10 mouse cellular contexts compared by ENCODE assay signal in the genomic region with DNA sequence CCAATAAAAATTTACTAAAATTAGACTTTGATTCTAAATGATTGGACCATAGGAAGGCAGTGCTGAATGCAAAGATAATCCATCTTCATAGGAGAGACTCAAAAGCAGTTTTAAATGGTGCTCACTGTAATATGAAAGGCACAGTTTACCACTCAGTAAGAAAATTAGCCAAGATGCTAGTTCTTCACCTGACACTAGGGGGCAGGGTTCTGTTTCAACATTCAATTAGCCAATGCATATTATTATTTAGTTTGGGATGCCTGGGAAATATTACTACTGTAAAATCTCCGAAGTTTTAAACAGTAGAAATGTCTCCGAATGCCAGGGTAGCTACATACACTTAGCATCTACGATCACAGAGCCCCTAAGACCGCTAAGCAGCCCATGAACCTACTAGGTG.
DNase-seq lines count a peak whose midpoint lies in the region; ATAC-seq and TF ChIP-seq lines count a peak whose summit lies in the region.
"Had no signal": no experiment of that assay in that cellular context is flagged by ENCODE, and none has a peak within 500 bp of the region (broad histone marks: within the 10 kb centered on the region; RNA-seq: fewer than 3 reads in every experiment).

No protein-coding gene starts in this region.

- 54% methylated on average over 4 of the region's 4 CpGs for WGBS in lung, postnatal 0 days
- 77% methylated on average over 4 of the region's 4 CpGs for WGBS in midbrain, embryonic 16.5 days

- H3K9me3 ChIP-seq in lung, postnatal 0 days (ENCODE audit: low read length) = no peaks in the 10 kb centered on the region
- H3K9me3 ChIP-seq in midbrain, embryonic 16.5 days (replicated peaks; ENCODE audit: control insufficient read depth, low read length, poor library complexity, severe bottlenecking) = no peaks in the 10 kb centered on the region
- H3K9me3 ChIP-seq: heart, embryonic 13.5 days; limb, embryonic 15.5 days had no signal

- H3K36me3 ChIP-seq in lung, postnatal 0 days (ENCODE audit: insufficient read depth, low read length) = no peaks in the 10 kb centered on the region
- H3K36me3 ChIP-seq in midbrain, embryonic 16.5 days (ENCODE audit: control insufficient read depth, insufficient read depth, low read length) = no peaks in the 10 kb centered on the region
- H3K36me3 ChIP-seq: heart, embryonic 13.5 days; limb, embryonic 15.5 days had no signal

- no peak for TF ChIP-seq EP300 in lung, postnatal 0 days (IDR thresholded peaks at IDR 0.05)

- peak; percentile 94 for TF ChIP-seq CTCF in layer of hippocampus, adult 2 months (conservative IDR thresholded peaks at IDR 0.05)
- peak; percentile 79 for TF ChIP-seq CTCF in lung, postnatal 0 days (IDR thresholded peaks at IDR 0.05)

- H3K4me2 ChIP-seq in lung, postnatal 0 days (replicated peaks; ENCODE audit: low read depth, low read length) = no peak overlapping the region
- no peak overlapping the region for H3K4me2 ChIP-seq in midbrain, embryonic 16.5 days (ENCODE audit: low read length)
- H3K4me2 ChIP-seq: heart, embryonic 13.5 days; limb, embryonic 15.5 days had no signal

- no peak overlapping the region for H3K27ac ChIP-seq in layer of hippocampus, adult 2 months
- no peak overlapping the region for H3K27ac ChIP-seq in lung, postnatal 0 days (ENCODE audit: low read length)
- no peak overlapping the region for H3K27ac ChIP-seq in midbrain, embryonic 16.5 days (ENCODE audit: low read length)
- H3K27ac ChIP-seq: heart, embryonic 13.5 days; limb, embryonic 15.5 days had no signal

- ATAC-seq in lung, postnatal 0 days = no peak
- no peak for ATAC-seq in megakaryocyte, adult 5-6 weeks (ENCODE audit: poor library complexity, severe bottlenecking)
- no peak for ATAC-seq in midbrain, embryonic 16.5 days

- no peak overlapping the region for H3K4me3 ChIP-seq in layer of hippocampus, adult 2 months
- no peak overlapping the region for H3K4me3 ChIP-seq in lung, postnatal 0 days (ENCODE audit: low read depth, low read length)
- no peak overlapping the region for H3K4me3 ChIP-seq in midbrain, embryonic 16.5 days (ENCODE audit: low read depth, low read length)
- H3K4me3 ChIP-seq: heart, embryonic 13.5 days; limb, embryonic 15.5 days had no signal

- DNase-seq in adrenal gland, adult 2 months = peak; percentile 31
- no peak for DNase-seq in adrenal gland, postnatal 25 days
- DNase-seq in layer of hippocampus, adult 2 months (ENCODE audit: low spot score in 2 of 2) = peak; percentile 34 to 64
- no peak for DNase-seq in layer of hippocampus, adult 9-11 months
- DNase-seq in cerebellum, adult 11 months = peak; percentile 27
- DNase-seq in lung, postnatal 0 days (ENCODE audit: low spot score) = peak; percentile 58

- H3K9ac ChIP-seq in lung, postnatal 0 days (replicated peaks; ENCODE audit: low read depth) = no peak overlapping the region
- no peak overlapping the region for H3K9ac ChIP-seq in midbrain, embryonic 16.5 days (ENCODE audit: low read depth, low read length)
- H3K9ac ChIP-seq: heart, embryonic 13.5 days; limb, embryonic 15.5 days had no signal

- no peaks in the 10 kb centered on the region for H3K4me1 ChIP-seq in lung, postnatal 0 days (ENCODE audit: insufficient read depth, low read depth, low read length)
- H3K4me1 ChIP-seq in midbrain, embryonic 16.5 days (ENCODE audit: control insufficient read depth, insufficient read depth, low read length) = no peaks in the 10 kb centered on the region; the same call in 1 of the 2 replicates

- no peaks in the 10 kb centered on the region for H3K27me3 ChIP-seq in lung, postnatal 0 days (replicated peaks; ENCODE audit: insufficient read depth, low read length)
- no peaks in the 10 kb centered on the region for H3K27me3 ChIP-seq in midbrain, embryonic 16.5 days (ENCODE audit: control insufficient read depth, insufficient read depth, low read depth, low read length)
- H3K27me3 ChIP-seq: heart, embryonic 13.5 days; limb, embryonic 15.5 days had no signal

Comparison
In these comparisons a context has a peak if more than half of its experiments do, and no peak if none do; other contexts are left out.
1. DNase-seq: peak in adrenal gland, adult 2 months (single experiment), layer of hippocampus, adult 2 months (2 of 2), cerebellum, adult 11 months (single experiment) and lung, postnatal 0 days (single experiment); none in adrenal gland, postnatal 25 days (single experiment) and layer of hippocampus, adult 9-11 months (single experiment).